Comparison of ENCODE assay signal across 8 mouse cellular contexts in genomic region chr19:8953135-8954039, GRCm38 (mm10). TPM values are rescaled to one million over a fixed set of nuclear protein-coding genes. Genes with fewer than 3 reads are reported as not detected.
DNase-seq lines count a peak whose midpoint lies in the region; ATAC-seq lines count a peak whose summit lies in the region.

TSS of gene Tut1 (plus strand) at chr19:8953847.

- ATAC-seq in inflammation-experienced regulatory T-cells, adult 6 months: peak; percentile 96
- peak; percentile 94 for ATAC-seq in megakaryocyte-erythroid progenitor cell, adult 5-6 weeks (replicated peaks; ENCODE audit: low FRiP score, low TSS enrichment, poor library complexity, severe bottlenecking)

- intact Hi-C loops in gastrocnemius, postnatal 14 days (cut with DNase I; ENCODE audit: low total_unique reads): loop anchor here (10.0 kb wide), 1 partner anchor 49 kb away; no protein-coding TSS in a partner anchor
- intact Hi-C loops in left cerebral cortex, postnatal 10 days (cut with DNase I): no loop called here

- DNase-seq in adrenal gland, adult (ENCODE audit: inconsistent age in 2 of 2, low spot score in 1 of 2): peak; percentile 93 to 98
- DNase-seq in embryo, embryonic 10.5 days (ENCODE audit: low spot score): peak; percentile 99
- peak; percentile 85 for DNase-seq in gastrocnemius, postnatal 14 days
- peak; percentile 90 to 97 for DNase-seq in left cerebral cortex, postnatal 10 days (ENCODE audit: extremely low spot score in 1 of 2, low spot score in 2 of 2)
- peak; percentile 91 for DNase-seq in right cerebral cortex, postnatal 25 days
- DNase-seq in urinary bladder, postnatal 4 days (ENCODE audit: low spot score in 2 of 2): peak; percentile 85

RNA-seq across cellular contexts. Expression of gene Tut1, which starts in this region (rescaled TPM):
- total RNA-seq in gastrocnemius, postnatal 14 days (2021): 1 to 10 TPM; 8.2 to 8.4 TPM
- 10 to 100 TPM; 17.6 to 38.3 (median 35.3) TPM for polyA plus RNA-seq in inflammation-experienced regulatory T-cells, adult 6 months (2017; shearing (Covaris generic))
- 10 to 100 TPM; 14.6 to 16.0 TPM for total RNA-seq in left cerebral cortex, postnatal 10 days (2021)
- total RNA-seq in megakaryocyte-erythroid progenitor cell, adult 5-6 weeks (2014; fragmentation: Nextera tagmentation): 30.7 and 32.2 TPM in 2 replicates
- total RNA-seq in megakaryocyte-erythroid progenitor cell, adult 5-6 weeks (2017): 15.8 and 18.8 TPM in 2 replicates

Comparison
In these comparisons a context has a peak if more than half of its experiments do, and no peak if none do; other contexts are left out.
1. Peak in every context shown above with its lines: DNase-seq and ATAC-seq.